Mouse (Mus musculus) cerebellum, adult 11 months (tissue): ENCODE data around the gene Tirap.
A peak's percentile ranks its signal among the peaks of the same experiment; 100 is the strongest.

Source experiments
- DNase-seq: peaks from one replicate; pipeline ENCODE4 v3.0.0; 2022

Tirap gene

DNA sequence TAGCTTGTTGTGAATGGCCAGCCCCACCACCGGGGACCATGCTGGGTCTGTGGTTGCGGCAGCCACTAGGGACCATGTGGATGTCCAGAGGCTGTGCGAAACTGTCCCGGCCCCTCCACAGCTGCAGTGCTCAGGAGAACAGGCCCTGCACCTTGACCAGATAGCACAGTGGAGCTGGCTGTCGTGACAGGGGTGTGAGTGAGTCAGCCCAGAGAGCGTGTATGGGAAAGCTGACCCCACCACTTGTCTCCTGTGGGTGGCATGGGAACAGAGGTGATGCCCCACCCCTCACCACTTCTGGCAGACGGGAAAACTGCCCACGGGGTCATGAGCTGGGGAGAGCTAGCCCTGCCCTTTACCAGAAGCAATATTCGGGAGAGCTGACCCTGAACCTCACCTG lies 55.0 kb downstream of the Tirap start:
- DNase-seq = no peak

DNA sequence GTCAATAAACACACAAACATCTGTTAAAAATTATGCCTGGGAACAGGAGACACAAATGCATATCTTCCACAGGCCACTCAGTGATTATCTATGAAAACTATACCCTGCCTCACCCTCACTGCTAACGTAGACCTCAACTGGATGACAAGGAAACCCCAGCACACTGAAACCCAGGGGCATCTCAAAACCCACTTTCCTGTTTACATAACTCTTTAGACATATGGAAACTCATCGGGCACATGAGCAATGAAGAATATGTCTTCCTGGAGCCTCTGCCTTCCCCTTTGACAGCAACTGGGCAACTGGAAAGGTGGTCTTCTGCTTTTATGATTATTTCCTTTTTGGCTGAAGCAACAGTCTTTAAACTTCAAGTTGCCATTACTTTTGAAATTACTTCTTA lies 57.9 kb downstream of the Tirap start:
- DNase-seq = no peak

DNA sequence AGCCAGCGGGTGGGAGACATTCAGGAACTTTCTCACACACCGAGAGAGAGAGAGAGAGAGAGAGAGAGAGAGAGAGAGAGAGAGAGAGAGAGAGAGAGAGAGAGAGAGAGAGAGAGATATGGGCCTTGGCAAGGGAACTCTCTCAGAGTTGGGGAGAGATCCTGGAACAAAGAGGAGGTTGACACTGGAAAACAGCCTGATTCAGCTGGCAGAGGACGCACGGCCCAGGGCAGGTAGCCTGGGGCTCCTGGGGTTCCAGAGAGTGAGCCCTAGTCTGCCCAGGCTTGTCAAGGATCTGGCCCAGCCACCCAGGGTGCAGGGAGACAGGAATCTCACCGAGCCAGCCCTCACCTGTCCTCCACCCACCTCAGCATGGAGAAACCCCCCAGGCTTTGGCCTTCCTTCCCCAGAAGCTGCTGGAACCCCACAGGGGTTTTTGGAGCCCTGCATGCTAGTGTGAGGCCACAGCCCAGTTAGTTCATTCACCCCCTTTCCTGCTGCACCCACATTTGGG lies 60.8 kb downstream of the Tirap start:
- DNase-seq = no peak

DNA sequence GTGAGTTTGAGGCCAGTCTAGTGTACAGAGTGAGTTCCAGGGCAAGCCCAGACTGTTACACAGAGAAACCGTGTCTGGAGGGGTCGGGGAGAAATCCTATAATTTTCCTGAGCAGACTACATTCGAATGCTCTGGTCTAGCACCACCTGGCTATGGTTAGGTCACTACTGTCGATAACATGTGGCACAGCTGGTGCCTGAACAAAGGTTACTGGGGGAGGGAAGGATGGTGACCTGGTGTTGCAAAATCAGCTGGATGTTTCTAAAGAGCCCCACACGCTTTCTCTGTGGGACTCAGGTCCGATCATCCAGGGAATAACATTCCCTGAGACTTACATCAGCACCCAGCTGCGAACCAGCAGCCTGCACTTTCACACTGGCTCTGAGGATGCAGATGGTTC lies 62.1 kb downstream of the Tirap start:
- no peak for DNase-seq

DNA sequence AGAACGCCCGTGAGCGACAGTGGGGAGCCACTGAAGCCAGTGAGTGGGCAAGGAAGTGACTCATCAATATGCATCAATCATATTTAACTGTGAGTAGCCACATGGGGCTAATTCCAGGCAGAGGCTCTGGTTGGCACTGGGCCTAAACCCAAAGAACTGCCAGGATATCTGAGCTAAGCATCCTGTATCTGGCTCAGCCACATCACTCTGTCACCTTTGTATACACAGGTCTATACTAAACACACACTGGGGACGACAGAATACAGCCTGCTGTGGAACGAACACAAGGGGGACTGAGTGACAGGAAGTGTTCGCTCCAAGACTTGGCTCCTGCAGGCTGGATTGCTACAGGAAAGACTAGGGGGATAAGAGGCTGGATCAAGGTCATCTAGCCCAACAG lies 64.5 kb downstream of the Tirap start:
- DNase-seq = peak; percentile 32
